Mouse (Mus musculus) frontal cortex, postnatal 14 days (tissue): ENCODE results near the gene Olfr201.
"Not testable (repeated sequence)": the region's sequence is repeated elsewhere in the genome, so short reads cannot be mapped to it uniquely, and the experiment has no call there.

Source experiments
- DNase-seq, 2 experiments: peaks; one replicate each; pipeline ENCODE4 v3.0.0; 2022; ENCODE audit warnings: low spot score in 2 of 2

Gene Olfr201

DNA sequence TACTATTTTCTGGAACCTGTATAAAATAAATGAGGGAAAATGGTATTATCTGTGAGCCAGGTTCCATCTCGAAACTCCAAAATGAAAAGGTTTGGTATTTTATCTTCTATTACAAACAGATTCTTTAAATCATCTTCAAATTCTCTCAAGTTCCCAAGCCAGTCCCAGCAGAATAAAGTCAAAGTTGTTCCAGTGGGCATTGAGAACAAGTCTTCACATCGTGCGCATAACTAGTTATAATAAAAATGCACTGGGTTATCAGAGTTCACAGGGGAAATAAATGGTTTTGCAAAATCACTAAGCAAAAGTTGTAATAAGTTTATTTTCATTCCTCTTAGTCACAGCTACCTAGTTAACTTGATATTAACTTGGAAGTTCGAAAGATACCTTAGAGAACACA is at the start of gene Olfr201:
Gene Olfr201 (minus strand): TSS at position 101 of the 400 bp plus-strand sequence.
- DNase-seq: not testable (repeated sequence)

GRCm38 (mm10) chr16:59318148-59318547 is 45.7 kb upstream of the Olfr201 start, which contains the start of gene Olfr204:
Gene Olfr204, minus strand, starts transcription at chr16:59318248.
- no peak for DNase-seq

- DNase-seq: no peak
Measured at GRCm38 (mm10) chr16:59298581-59298980, 26.1 kb upstream of the Olfr201 start, which contains the start of gene Olfr203. Gene Olfr203, plus strand, starts transcription at chr16:59298881.

- DNase-seq: not testable (repeated sequence)
Measured at GRCm38 (mm10) chr16:59287576-59287975, 15.1 kb upstream of the Olfr201 start.

GRCm38 (mm10) chr16:59286693-59287092 is 14.3 kb upstream of the Olfr201 start, which contains the start of gene Olfr202:
Gene Olfr202, minus strand, starts transcription at chr16:59286793.
- DNase-seq: no peak

DNA sequence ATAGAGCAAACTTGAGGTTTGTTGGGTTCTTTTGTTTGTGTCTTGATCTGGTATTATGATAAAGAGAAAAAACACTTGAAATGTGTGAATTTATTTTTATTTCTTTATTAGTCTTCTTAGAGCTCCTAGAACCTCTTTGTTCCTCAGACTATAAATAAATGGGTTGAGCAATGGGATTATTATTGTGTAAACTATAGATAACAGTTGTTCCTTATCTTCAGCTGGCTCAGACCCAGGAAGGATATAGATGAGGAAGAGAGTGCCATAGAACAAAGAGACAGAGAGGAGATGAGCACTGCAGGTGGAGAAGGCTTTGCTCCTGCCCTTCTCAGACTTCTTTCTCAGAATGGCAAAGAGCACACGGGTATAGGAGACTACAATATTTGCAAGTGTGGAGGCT is 11.0 kb upstream of the Olfr201 start:
- no peak for DNase-seq

DNA sequence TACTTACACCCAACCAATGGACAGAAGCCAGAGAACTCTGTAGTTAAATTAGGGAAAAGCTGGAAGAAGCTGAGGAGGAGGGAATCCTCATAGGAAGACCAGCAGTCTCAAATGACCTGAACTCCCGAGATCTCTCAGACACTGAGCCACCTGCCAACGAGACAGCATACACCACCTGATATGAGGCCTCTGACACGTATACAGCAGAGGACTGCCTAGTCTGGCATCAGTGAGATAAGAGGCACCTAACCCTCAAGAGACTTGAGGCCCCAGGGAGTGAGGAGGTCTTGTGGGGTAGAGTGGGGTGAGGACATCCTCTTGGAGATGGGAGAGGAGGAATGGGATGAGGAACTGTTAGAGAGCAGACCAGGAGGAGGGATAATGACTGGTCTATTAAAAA is 8.1 kb upstream of the Olfr201 start:
- no peak for DNase-seq

DNA sequence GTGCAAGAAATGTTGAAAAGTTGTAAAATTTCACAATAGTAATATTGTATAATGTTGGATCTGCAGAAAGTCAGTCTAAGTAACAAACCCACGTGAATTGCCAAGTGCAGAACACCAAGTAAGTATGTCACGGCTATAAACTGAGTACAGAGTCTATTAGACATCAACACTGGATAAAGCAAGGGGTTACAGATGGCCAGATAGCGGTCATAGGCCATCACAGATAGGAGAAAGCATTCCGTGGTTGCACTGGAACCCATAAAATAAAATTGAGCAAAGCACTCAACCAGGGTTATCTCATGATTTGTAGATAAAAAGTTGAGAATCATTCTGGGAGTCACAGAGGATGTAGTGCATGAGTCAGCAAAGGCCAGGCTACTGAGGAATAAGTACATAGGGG is 3.3 kb downstream of the Olfr201 start:
- DNase-seq: not testable (repeated sequence)

DNA sequence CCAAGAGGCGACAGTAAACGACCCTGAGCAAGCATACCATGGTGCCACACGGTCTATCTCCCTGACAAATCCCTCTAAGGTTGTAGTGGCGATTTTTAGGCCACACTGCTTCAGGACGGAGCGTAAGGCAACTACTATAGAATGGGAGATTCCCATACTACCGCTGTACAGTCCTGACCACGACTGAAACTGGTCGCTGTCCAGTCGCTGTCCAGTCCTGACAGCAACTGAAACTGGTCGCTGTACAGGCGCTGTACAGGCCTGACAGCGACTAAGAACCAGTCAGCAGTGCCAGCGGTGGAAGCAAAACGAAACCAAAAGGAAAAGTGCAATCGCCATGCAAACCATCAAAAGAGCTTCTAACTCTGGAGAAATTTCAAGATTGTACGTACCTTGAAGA is 22.7 kb downstream of the Olfr201 start:
- no peak for DNase-seq

- not testable (repeated sequence) for DNase-seq
Measured at GRCm38 (mm10) chr16:59219667-59220066, 52.8 kb downstream of the Olfr201 start, which contains the start of gene Olfr199. Gene Olfr199, minus strand, starts transcription at chr16:59219767.

GRCm38 (mm10) chr16:59217861-59218260 is 54.6 kb downstream of the Olfr201 start:
- DNase-seq: not testable (repeated sequence)
